Comparison of ENCODE assay signal across 19 mouse cellular contexts in genomic region chr16:43631758-43632157, GRCm38 (mm10). TPM values are rescaled to one million over a fixed set of nuclear protein-coding genes. Genes with fewer than 3 reads are reported as not detected.
"Had no signal": no experiment of that assay in that cellular context is flagged by ENCODE, and none has a peak within 500 bp of the region (broad histone marks: within the 10 kb centered on the region; RNA-seq: fewer than 3 reads in every experiment).

No protein-coding gene starts in this region.

- DNase-seq: retina, postnatal 1 day; right cerebral cortex, adult 18-20 months; right cerebral cortex, postnatal 14 days; right cerebral cortex, postnatal 25 days; right cerebral cortex, postnatal 4 days; spleen, adult 18-20 months; thymus, adult 18-20 months; thymus, adult 2 months; thymus, postnatal 14 days; thymus, postnatal 25 days; thymus, postnatal 36 days; thymus, postnatal 4 days had no signal

- H3K4me1 ChIP-seq: neural tube, embryonic 15.5 days; stomach, embryonic 15.5 days had no signal

- H3K36me3 ChIP-seq: stomach, embryonic 15.5 days had no signal

- H3K27ac ChIP-seq: neural tube, embryonic 15.5 days; stomach, embryonic 15.5 days; stomach, postnatal 0 days had no signal

- H3K9me3 ChIP-seq: neural tube, embryonic 15.5 days; stomach, embryonic 15.5 days had no signal

- H3K4me2 ChIP-seq: neural tube, embryonic 15.5 days; stomach, embryonic 15.5 days had no signal

- H3K9ac ChIP-seq: neural tube, embryonic 15.5 days; stomach, embryonic 15.5 days had no signal

- H3K4me3 ChIP-seq: neural tube, embryonic 15.5 days; stomach, embryonic 15.5 days had no signal

- H3K27me3 ChIP-seq: neural tube, embryonic 15.5 days; stomach, embryonic 15.5 days had no signal

RNA-seq across cellular contexts. Expression of gene Tigit, which starts 32.2 kb away (rescaled TPM):
- total RNA-seq: neutrophil, adult 5-6 weeks had no signal
- polyA plus RNA-seq: neural tube, embryonic 15.5 days; stomach, embryonic 14.5 days; stomach, embryonic 15.5 days; stomach, embryonic 16.5 days; stomach, postnatal 0 days; testis, adult 2 months had no signal
